Mouse (Mus musculus): ENCODE measurements around the gene Cybb. TPM values are rescaled to one million over a fixed set of nuclear protein-coding genes. Genes with fewer than 3 reads are reported as not detected.

Gene Cybb
- total RNA-seq (2012; rRNA removed) (46.3 and 57.0 TPM in 2 replicates), total RNA-seq (2014; rRNA removed) (111 TPM in 2 replicates), polyA plus RNA-seq (2012; ENCODE audit: insufficient read length, low read depth) (126 and 127 TPM in 2 replicates)

DNA sequence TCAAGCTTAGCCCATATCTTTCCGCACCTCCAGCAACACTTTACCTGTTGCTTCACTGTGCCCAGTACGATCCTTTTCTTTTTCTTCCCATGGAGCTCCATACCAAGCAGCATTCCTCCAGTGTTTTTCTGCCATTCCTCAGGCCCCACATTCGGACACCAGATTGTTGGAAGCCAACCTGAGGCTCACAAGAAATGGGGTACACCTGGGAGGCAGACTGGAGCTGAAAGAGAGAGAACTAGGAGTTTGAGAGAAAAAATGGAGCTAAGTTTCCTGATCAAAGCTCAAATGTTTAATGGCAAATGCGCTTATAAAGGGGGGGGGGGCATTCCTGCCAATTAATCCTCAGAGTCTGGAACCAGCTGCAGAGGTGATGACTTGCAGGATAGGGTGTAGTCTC lies at the start of gene Cybb:
Cybb (minus strand) TSS at position 101 of the 400 bp plus-strand sequence.
- Histone ChIP-seq H3K36me3 (replicated peaks in 1 of 2; ENCODE audit: control insufficient read depth in 1 of 2, insufficient read depth in 1 of 2, low read length in 1 of 2) (no peaks in the 10 kb centered on the region), H3K9me3 (replicated peaks; ENCODE audit: low read length) (no peaks in the 10 kb centered on the region), H3K27me3 (replicated peaks) (no peaks in the 10 kb centered on the region), H3K4me2 (ENCODE audit: insufficient read depth, low read depth, poor library complexity, severe bottlenecking) (no peak within 1 kb of the TSS), H3K4me3 (replicated peaks in 1 of 3; ENCODE audit: low read depth in 2 of 3, low read length in 2 of 3, poor library complexity in 1 of 3) (no peak within 1 kb of the TSS), H3K79me2 (replicated peaks; ENCODE audit: control insufficient read depth, extremely low read depth, insufficient read depth, poor library complexity, severe bottlenecking) (no peaks in the 10 kb centered on the region), H3K27ac (ENCODE audit: insufficient read depth, low read depth) (no peak within 1 kb of the TSS), H3K4me1 (ENCODE audit: control insufficient read depth in 1 of 2, insufficient read depth in 2 of 2) (no peaks in the 10 kb centered on the region), H3K9ac (ENCODE audit: insufficient read depth, low read depth) (no peak within 1 kb of the TSS)
- TF ChIP-seq PAX5 (IDR thresholded peaks at IDR 0.05; ENCODE audit: low read length) (no peak), MEF2A (IDR thresholded peaks at IDR 0.05; ENCODE audit: borderline replicate concordance, low read depth, low read length) (no peak), CTCF (conservative IDR thresholded peaks at IDR 0.05 in 1 of 2, IDR thresholded peaks at IDR 0.05 in 1 of 2; ENCODE audit: low read depth in 2 of 2, low read length in 2 of 2) (no peak), MAFK (IDR thresholded peaks at IDR 0.05; ENCODE audit: insufficient replicate concordance, low read length) (no peak)
- in situ Hi-C loops (cut with MboI; ENCODE audit: low pct_ligation_motif_present, low pct_unique_long_range_greater_than_20kb, low sequenced_read_pairs) (no loop called here), dilution Hi-C loops (cut with MboI; ENCODE audit: extremely low pct_ligation_motif_present, extremely low pct_unique_long_range_greater_than_20kb, low sequenced_read_pairs) (no loop called here)
- DNase-seq (ENCODE audit: extremely low read depth) = no peak

DNA sequence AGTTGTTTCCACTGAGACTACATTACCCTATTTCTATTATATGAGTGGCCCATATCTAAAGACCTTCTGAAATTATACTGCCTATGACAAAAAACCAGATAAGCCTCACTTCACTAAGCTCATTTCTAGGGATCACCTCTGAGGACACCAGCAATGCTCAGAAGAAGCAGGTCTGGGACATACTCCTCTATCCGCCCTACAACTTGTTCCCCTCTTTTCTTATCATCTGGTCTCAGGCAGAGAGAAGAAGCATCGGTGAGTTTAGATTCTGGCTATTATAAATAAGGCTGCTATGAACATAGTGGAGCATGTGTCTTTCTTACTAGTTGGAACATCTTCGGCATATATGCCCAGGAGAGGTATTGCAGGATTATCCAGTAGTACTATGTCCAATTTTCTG lies 49.3 kb upstream of the Cybb start:
- dilution Hi-C loops (cut with MboI; ENCODE audit: extremely low pct_ligation_motif_present, extremely low pct_unique_long_range_greater_than_20kb, low sequenced_read_pairs) = no loop called here
- H3K36me3 ChIP-seq (replicated peaks in 1 of 2; ENCODE audit: control insufficient read depth in 1 of 2, insufficient read depth in 1 of 2, low read length in 1 of 2) = no peaks in the 10 kb centered on the region
- in situ Hi-C loops (cut with MboI; ENCODE audit: low pct_ligation_motif_present, low pct_unique_long_range_greater_than_20kb, low sequenced_read_pairs) = no loop called here
- DNase-seq (ENCODE audit: extremely low read depth) = no peak
- no peak overlapping the region for H3K4me3 ChIP-seq (replicated peaks in 1 of 3; ENCODE audit: low read depth in 2 of 3, low read length in 2 of 3, poor library complexity in 1 of 3)
- no peaks in the 10 kb centered on the region for H3K9me3 ChIP-seq (replicated peaks; ENCODE audit: low read length)
- no peaks in the 10 kb centered on the region for H3K4me1 ChIP-seq (ENCODE audit: control insufficient read depth in 1 of 2, insufficient read depth in 2 of 2)
- H3K27ac ChIP-seq (ENCODE audit: insufficient read depth, low read depth) = no peak overlapping the region
- TF ChIP-seq MAX (IDR thresholded peaks at IDR 0.05; ENCODE audit: low read length) (no peak), ELF1 (IDR thresholded peaks at IDR 0.05; ENCODE audit: low read depth, low read length) (no peak), MEF2A (IDR thresholded peaks at IDR 0.05; ENCODE audit: borderline replicate concordance, low read depth, low read length) (no peak), NELFE (IDR thresholded peaks at IDR 0.05; ENCODE audit: low read depth, low read length) (no peak), POLR2AphosphoS2 (IDR thresholded peaks at IDR 0.05; ENCODE audit: low read depth, low read length) (no peak), SIN3A (IDR thresholded peaks at IDR 0.05; ENCODE audit: low read length) (no peak), RCOR1 (conservative IDR thresholded peaks at IDR 0.05; ENCODE audit: low read depth, low read length) (no peak), ZMIZ1 (IDR thresholded peaks at IDR 0.05; ENCODE audit: low read depth, low read length) (no peak), MYC (IDR thresholded peaks at IDR 0.05; ENCODE audit: low read depth, low read length) (no peak), ZNF384 (IDR thresholded peaks at IDR 0.05; ENCODE audit: low read depth, low read length) (no peak), SMC3 (IDR thresholded peaks at IDR 0.05; ENCODE audit: low read depth, low read length) (no peak), JUND (conservative IDR thresholded peaks at IDR 0.05; ENCODE audit: low read depth, low read length) (no peak), ZKSCAN1 (IDR thresholded peaks at IDR 0.05; ENCODE audit: borderline replicate concordance, low read depth, low read length) (no peak)
- no peak overlapping the region for H3K4me2 ChIP-seq (ENCODE audit: insufficient read depth, low read depth, poor library complexity, severe bottlenecking)
- no peak overlapping the region for H3K9ac ChIP-seq (ENCODE audit: insufficient read depth, low read depth)
- no peaks in the 10 kb centered on the region for H3K27me3 ChIP-seq (replicated peaks)
- no peaks in the 10 kb centered on the region for H3K79me2 ChIP-seq (replicated peaks; ENCODE audit: control insufficient read depth, extremely low read depth, insufficient read depth, poor library complexity, severe bottlenecking)

Measured in CH12.LX (cell line).